Mouse (Mus musculus): ENCODE data around the gene Gtpbp6. TPM values are rescaled to one million over a fixed set of nuclear protein-coding genes. Genes with fewer than 3 reads are reported as not detected.

Gtpbp6 gene
- polyA plus RNA-seq, 1 experiment from 2014 or later = 34.8 TPM

DNA sequence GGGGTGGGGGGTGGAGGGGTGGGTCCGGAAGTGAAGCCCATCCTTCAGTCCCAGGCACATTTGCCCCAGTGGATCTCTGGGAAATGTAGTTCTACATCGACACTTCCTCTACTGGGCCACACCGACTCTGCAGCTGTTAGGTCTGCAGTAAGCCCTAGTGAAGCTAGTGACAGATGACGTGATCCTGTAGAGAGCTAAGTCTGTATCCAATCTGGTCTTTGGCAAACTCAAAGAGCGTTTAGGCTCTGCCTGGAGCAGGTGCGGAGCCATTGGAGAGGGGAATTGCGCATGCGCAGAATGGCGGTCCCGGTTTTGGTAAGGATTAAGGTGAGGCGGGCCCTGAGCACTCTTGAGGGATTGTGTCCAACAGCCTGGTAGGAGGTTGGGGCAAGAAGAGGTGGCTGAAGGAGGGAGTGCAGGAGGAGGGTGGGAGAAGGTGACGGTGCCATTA, 2.0 kb upstream of the Gtpbp6 start, which contains the start of gene Zfp605:
Gene Zfp605 (plus strand): TSS at position 102 of the 451 bp plus-strand sequence.
- H3K27me3 ChIP-seq (ENCODE audit: control insufficient read depth, insufficient read depth, low read depth, low read length) = no peaks in the 10 kb centered on the region
- H3K27ac ChIP-seq (ENCODE audit: low read length) = peak within 1 kb of the TSS; percentile 65
- WGBS = under 1% methylated on average over 12 of the region's 12 CpGs
- peaks cover 13% of the 10 kb centered on the region for H3K4me1 ChIP-seq (replicated peaks; ENCODE audit: control insufficient read depth, insufficient read depth, low read length)
- peak within 1 kb of the TSS; percentile 69 for H3K4me2 ChIP-seq (ENCODE audit: low read depth, low read length)
- peaks cover 2% of the 10 kb centered on the region; the same call in 1 of the 2 replicates for H3K9me3 ChIP-seq (ENCODE audit: control insufficient read depth, low read length)
- peaks cover 20% of the 10 kb centered on the region for H3K36me3 ChIP-seq (ENCODE audit: control insufficient read depth, insufficient read depth, low read length)
- H3K4me3 ChIP-seq (ENCODE audit: low read length) = peak within 1 kb of the TSS; percentile 53
- H3K9ac ChIP-seq (ENCODE audit: low read length) = peak within 1 kb of the TSS; percentile 58
- ATAC-seq (ENCODE audit: low read depth) = peak; percentile 35

DNA sequence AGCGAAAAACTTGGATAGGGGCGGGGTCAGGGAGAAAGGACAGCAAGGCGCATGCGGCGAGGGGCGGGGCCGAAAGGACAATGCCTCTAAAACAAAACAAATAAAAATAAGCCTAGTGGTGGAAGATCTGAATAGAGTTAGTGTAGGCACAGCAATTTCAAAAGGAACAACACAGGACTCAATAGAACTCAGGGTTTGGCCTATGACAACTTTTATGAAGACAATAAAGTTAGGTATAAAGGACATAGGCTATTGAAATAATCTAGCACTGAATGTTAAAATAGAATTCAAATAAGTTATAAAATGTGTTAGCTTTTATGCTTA, 270 bp upstream of the Gtpbp6 start:
- Histone ChIP-seq H3K27me3 (ENCODE audit: control insufficient read depth, insufficient read depth, low read depth, low read length) (no peaks in the 10 kb centered on the region), H3K4me1 (replicated peaks; ENCODE audit: control insufficient read depth, insufficient read depth, low read length) (peaks cover 13% of the 10 kb centered on the region), H3K36me3 (ENCODE audit: control insufficient read depth, insufficient read depth, low read length) (peaks cover 36% of the 10 kb centered on the region), H3K9ac (ENCODE audit: low read length) (peak overlapping the region; percentile 92), H3K27ac (ENCODE audit: low read length) (peak overlapping the region; percentile 99), H3K9me3 (ENCODE audit: control insufficient read depth, low read length) (peaks cover 7% of the 10 kb centered on the region; the same call in 1 of the 2 replicates), H3K4me2 (ENCODE audit: low read depth, low read length) (peak overlapping the region; percentile 67), H3K4me3 (ENCODE audit: low read length) (peak overlapping the region; percentile 74)
- ATAC-seq (ENCODE audit: low read depth) = no peak
- 0% methylated on average over 7 of the region's 7 CpGs for WGBS

DNA sequence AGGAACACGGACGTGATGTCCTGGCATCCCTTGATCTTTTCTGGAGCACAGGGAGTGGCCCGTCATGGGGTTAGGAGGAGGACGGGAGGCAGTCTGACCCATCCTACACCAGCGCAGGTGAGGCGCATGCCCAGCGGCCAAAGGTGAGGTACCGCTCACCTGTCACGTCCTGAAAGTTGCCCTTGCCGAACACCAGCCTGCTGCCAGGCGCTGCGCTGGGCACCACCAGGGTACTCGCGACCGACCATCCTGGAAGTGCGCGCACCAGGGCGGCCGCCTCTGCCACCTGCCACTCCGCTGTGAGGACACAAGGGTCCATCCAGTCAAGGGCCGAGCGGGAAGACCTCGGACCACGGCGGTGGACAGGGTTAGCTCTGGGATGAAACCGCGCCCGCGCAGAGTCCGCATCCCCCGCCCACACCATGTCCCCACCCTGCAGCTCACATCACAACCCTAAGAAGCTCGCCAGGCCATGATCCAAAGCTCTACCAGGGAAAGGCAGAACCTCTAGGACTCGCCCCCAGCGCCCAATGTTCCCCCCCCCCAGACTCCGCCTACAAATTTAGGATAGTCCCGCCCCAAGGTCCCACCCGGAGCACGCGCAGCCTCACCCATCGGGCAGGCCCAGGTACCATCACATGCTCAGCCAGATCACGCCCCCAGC, 964 bp downstream of the Gtpbp6 start:
- Histone ChIP-seq H3K27ac (ENCODE audit: low read length) (peak overlapping the region; percentile 99), H3K27me3 (ENCODE audit: control insufficient read depth, insufficient read depth, low read depth, low read length) (no peaks in the 10 kb centered on the region), H3K4me2 (ENCODE audit: low read depth, low read length) (peak overlapping the region; percentile 67), H3K36me3 (ENCODE audit: control insufficient read depth, insufficient read depth, low read length) (peaks cover 37% of the 10 kb centered on the region), H3K4me1 (replicated peaks; ENCODE audit: control insufficient read depth, insufficient read depth, low read length) (peaks cover 15% of the 10 kb centered on the region), H3K4me3 (ENCODE audit: low read length) (peak overlapping the region; percentile 74), H3K9ac (ENCODE audit: low read length) (peak overlapping the region; percentile 92), H3K9me3 (ENCODE audit: control insufficient read depth, low read length) (peaks cover 7% of the 10 kb centered on the region; the same call in 1 of the 2 replicates)
- no peak; the same call in 1 of the 2 replicates for ATAC-seq (ENCODE audit: low read depth)
- 10% methylated on average over 40 of the region's 41 CpGs for WGBS

DNA sequence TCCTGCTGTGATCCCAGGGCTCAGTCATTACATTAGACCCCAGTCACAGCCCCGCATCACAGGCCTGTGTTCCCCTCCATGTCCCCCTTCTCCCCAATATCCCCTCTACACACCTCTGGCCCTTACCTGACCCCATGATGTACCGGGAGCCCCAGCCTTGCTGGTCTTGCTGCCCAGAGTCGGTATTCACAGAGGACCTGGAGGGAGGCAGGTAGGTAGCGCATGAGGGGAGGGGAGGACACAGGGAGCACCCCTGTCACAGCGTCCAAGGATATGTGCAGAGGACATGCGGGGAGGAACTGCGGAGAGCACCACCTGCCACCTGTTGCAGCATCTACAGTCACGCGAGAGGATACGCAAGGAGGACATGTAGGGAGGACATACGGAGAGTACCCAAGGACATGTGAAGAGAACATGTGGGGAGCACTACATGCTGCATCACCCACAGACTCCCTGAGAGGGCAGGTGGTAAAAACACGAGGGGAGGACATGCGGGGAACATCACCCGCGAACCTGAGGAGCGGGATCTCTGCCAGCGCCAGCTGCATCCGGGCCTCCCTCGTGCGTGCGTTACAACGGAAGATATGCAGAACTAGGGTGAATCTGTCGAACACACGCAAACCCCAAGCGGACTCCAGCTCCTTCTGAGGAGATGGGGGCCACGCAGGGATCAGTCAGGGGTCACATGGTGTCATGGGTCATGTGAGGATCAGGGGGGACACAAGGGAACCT, 1.7 kb downstream of the Gtpbp6 start:
- no peak overlapping the region for H3K27ac ChIP-seq (ENCODE audit: low read length)
- no peaks in the 10 kb centered on the region for H3K27me3 ChIP-seq (ENCODE audit: control insufficient read depth, insufficient read depth, low read depth, low read length)
- peaks cover 37% of the 10 kb centered on the region for H3K36me3 ChIP-seq (ENCODE audit: control insufficient read depth, insufficient read depth, low read length)
- peaks cover 22% of the 10 kb centered on the region for H3K4me1 ChIP-seq (replicated peaks; ENCODE audit: control insufficient read depth, insufficient read depth, low read length)
- peak overlapping the region; percentile 67 for H3K4me2 ChIP-seq (ENCODE audit: low read depth, low read length)
- H3K4me3 ChIP-seq (ENCODE audit: low read length) = peak overlapping the region; percentile 74
- WGBS = 93% methylated on average over 26 of the region's 26 CpGs
- ATAC-seq (ENCODE audit: low read depth) = no peak
- peak overlapping the region; percentile 92 for H3K9ac ChIP-seq (ENCODE audit: low read length)
- H3K9me3 ChIP-seq (ENCODE audit: control insufficient read depth, low read length) = peaks cover 7% of the 10 kb centered on the region; the same call in 1 of the 2 replicates

DNA sequence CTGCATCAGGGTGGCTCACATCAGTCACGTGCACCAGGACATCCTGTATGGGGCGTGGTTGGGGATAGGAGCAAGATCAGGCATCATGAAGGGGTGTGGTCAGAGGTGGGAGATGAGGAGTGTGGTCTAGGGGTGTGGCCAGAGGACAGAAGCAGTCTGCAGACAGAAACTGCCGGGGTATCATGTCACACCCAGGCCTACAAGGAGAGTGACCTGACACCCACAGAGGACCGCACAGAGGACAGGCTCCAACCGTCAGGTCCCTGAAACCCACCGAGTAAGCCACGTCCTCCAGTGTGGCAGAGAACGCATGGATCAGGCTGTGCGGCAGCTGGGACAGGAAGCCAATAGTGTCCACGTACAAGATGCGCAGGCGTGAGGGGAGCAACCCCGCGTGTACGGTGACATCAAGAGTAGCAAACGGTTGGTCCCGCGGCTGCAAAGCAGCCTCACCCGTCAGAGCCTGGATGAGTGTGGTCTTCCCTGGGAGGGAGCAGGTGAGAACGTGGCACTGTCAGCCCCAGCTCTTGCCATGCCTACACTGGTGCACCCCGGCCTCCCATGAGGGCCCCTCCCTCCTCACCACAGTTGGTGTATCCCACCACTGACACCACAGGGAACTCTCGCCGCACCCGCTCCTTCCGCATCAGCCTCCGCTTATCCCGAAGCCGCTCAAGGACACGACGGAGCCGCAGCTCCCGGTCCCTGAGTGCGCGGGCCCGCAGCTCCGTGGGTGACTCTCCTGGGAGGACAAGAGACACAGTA, 3.2 kb downstream of the Gtpbp6 start:
- Histone ChIP-seq H3K36me3 (ENCODE audit: control insufficient read depth, insufficient read depth, low read length) (peaks cover 37% of the 10 kb centered on the region), H3K27me3 (ENCODE audit: control insufficient read depth, insufficient read depth, low read depth, low read length) (no peaks in the 10 kb centered on the region), H3K9ac (ENCODE audit: low read length) (no peak overlapping the region), H3K4me2 (ENCODE audit: low read depth, low read length) (no peak overlapping the region), H3K27ac (ENCODE audit: low read length) (no peak overlapping the region), H3K4me1 (replicated peaks; ENCODE audit: control insufficient read depth, insufficient read depth, low read length) (peaks cover 29% of the 10 kb centered on the region), H3K4me3 (ENCODE audit: low read length) (no peak overlapping the region), H3K9me3 (ENCODE audit: control insufficient read depth, low read length) (peaks cover 7% of the 10 kb centered on the region; the same call in 1 of the 2 replicates)
- no peak for ATAC-seq (ENCODE audit: low read depth)
- WGBS = 96% methylated on average over 36 of the region's 36 CpGs

DNA sequence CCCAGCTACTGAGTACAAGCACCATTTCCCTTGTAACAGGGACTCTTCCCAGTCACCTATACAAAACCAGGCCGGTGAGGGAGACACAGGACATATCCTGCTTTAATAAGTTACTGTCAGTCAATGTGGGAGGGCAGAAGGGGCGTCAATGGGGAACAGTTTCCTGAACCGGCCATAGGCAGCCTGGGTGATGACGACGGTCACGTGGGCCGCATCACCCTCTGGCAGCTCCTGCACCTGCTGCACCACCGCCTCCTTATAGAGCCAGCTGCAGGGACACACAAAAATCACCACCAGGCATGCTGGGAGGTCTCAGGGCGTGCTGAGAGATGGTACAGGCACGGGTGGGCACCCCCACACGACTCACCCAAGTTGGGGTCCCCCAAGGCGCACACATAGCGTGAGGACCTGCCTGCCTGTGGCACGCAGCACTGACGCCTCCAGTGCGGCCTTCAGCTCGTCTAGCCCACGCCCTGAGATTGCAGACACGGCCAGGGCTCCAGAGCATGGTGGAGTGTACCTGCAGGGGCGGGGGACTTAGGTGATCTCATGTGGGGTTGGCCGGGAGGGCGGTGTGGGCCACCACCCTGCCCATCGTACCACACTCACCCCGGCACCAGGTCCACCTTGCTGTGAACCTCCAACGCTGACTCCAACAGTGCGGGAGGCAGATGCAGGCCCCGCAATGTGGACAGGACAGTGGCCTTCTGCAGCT, 3.9 kb downstream of the Gtpbp6 start:
- Histone ChIP-seq H3K27ac (ENCODE audit: low read length) (no peak overlapping the region), H3K9ac (ENCODE audit: low read length) (no peak overlapping the region), H3K36me3 (ENCODE audit: control insufficient read depth, insufficient read depth, low read length) (peaks cover 37% of the 10 kb centered on the region), H3K9me3 (ENCODE audit: control insufficient read depth, low read length) (peaks cover 7% of the 10 kb centered on the region; the same call in 1 of the 2 replicates), H3K4me1 (replicated peaks; ENCODE audit: control insufficient read depth, insufficient read depth, low read length) (peaks cover 29% of the 10 kb centered on the region), H3K4me2 (ENCODE audit: low read depth, low read length) (no peak overlapping the region), H3K4me3 (ENCODE audit: low read length) (no peak overlapping the region), H3K27me3 (ENCODE audit: control insufficient read depth, insufficient read depth, low read depth, low read length) (no peaks in the 10 kb centered on the region)
- WGBS = 94% methylated on average over 27 of the region's 27 CpGs
- ATAC-seq (ENCODE audit: low read depth) = no peak

DNA sequence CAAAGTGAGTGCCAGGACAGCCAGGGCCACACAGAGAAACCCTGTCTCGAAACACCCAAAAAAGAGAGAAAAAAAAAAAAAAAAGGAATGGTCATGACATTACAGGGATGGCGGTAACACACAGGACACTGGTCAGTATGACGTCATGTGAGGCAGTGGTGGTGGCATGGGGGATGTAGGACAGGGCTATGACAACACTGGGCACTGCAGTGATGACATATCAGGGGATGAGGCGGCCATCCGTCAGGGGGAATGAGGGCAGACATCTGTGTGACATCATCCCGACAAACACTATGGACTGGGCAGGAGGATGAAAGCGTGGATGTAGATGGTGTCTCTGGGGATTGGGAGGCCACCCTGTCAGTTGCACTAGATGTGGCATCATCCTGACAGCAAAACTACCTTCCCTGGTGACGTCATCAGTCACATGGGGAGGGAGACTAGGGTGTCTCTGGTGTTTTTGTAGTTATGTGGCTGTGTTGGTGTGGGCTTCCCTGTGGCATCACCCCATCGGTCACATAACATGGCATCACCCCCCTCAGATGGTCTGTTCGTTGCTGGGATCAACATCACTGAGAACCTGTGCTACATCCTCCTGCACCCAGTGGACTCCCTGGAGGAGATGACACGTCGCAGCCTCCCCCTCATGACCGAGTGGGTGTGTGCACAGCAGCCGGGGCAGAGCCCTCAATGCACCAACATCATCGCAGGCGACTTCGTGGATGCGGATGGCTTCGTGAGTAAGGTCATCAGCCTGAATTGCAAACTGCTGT, 5.0 kb downstream of the Gtpbp6 start:
- Histone ChIP-seq H3K4me2 (ENCODE audit: low read depth, low read length) (no peak overlapping the region), H3K27ac (ENCODE audit: low read length) (no peak overlapping the region), H3K27me3 (ENCODE audit: control insufficient read depth, insufficient read depth, low read depth, low read length) (no peaks in the 10 kb centered on the region), H3K4me1 (replicated peaks; ENCODE audit: control insufficient read depth, insufficient read depth, low read length) (peaks cover 29% of the 10 kb centered on the region), H3K9ac (ENCODE audit: low read length) (no peak overlapping the region), H3K4me3 (ENCODE audit: low read length) (no peak overlapping the region), H3K36me3 (ENCODE audit: control insufficient read depth, insufficient read depth, low read length) (peaks cover 37% of the 10 kb centered on the region), H3K9me3 (ENCODE audit: control insufficient read depth, low read length) (peaks cover 7% of the 10 kb centered on the region; the same call in 1 of the 2 replicates)
- no peak for ATAC-seq (ENCODE audit: low read depth)
- WGBS = 90% methylated on average over 19 of the region's 19 CpGs

DNA sequence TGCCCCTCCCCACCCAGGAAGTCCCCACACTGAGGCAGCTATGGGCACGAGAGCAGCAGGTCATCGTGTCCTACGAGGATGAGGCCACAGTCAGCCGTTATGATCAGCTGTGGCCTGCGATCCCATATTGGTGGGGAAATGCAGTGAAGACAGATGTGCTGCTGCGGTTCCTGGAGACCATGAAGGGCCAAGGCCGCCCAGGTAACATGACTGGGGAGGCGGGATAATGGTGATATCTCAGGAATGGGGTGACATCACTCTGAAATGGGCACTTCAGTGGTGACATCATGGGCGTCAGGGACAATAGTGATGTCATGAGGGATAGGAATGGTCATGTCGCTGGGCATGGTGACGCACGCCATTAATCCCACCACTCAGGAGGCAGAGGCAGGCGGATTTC, 5.6 kb downstream of the Gtpbp6 start:
- H3K9ac ChIP-seq (ENCODE audit: low read length) = no peak overlapping the region
- H3K9me3 ChIP-seq (ENCODE audit: control insufficient read depth, low read length) = peaks cover 7% of the 10 kb centered on the region; the same call in 1 of the 2 replicates
- peaks cover 29% of the 10 kb centered on the region for H3K4me1 ChIP-seq (replicated peaks; ENCODE audit: control insufficient read depth, insufficient read depth, low read length)
- no peak overlapping the region for H3K4me3 ChIP-seq (ENCODE audit: low read length)
- H3K27ac ChIP-seq (ENCODE audit: low read length) = no peak overlapping the region
- H3K27me3 ChIP-seq (ENCODE audit: control insufficient read depth, insufficient read depth, low read depth, low read length) = no peaks in the 10 kb centered on the region
- 90% methylated on average over 13 of the region's 13 CpGs for WGBS
- peaks cover 37% of the 10 kb centered on the region for H3K36me3 ChIP-seq (ENCODE audit: control insufficient read depth, insufficient read depth, low read length)
- no peak overlapping the region for H3K4me2 ChIP-seq (ENCODE audit: low read depth, low read length)
- no peak for ATAC-seq (ENCODE audit: low read depth)

Measured in lung, embryonic 16.5 days (tissue).